Mouse (Mus musculus) cerebellum, adult 2 months (tissue): ENCODE measurements around the gene Acy3. TPM values are rescaled to one million over a fixed set of nuclear protein-coding genes. Genes with fewer than 3 reads are reported as not detected.

Experiments
- DNase-seq, 2 experiments: peaks; one replicate each; pipeline ENCODE4 v3.0.0; 2021
- H3K27ac ChIP-seq: fragments of 200-500 bp; 2 replicates; pipeline ENCODE4 v1.5.1; 2012; ENCODE audit warnings: low read length, control low read depth, inconsistent platforms; ENCODE audit not compliant: insufficient read depth
- H3K27me3 ChIP-seq: fragments of 200-500 bp; 2 replicates; pipeline ENCODE4 v1.6.1; 2012; ENCODE audit warnings: inconsistent platforms, mild to moderate bottlenecking, low read length, moderate library complexity; ENCODE audit not compliant: control insufficient read depth, insufficient read depth
- H3K4me1 ChIP-seq: fragments of 200-500 bp; 2 replicates; pipeline ENCODE4 v1.6.1; 2011; ENCODE audit warnings: low read length; ENCODE audit not compliant: control insufficient read depth, insufficient read depth
- H3K4me3 ChIP-seq: fragments of 200-500 bp; replicated peaks from 2 replicates; pipeline ENCODE3; 2011; ENCODE audit warnings: mild to moderate bottlenecking, low read depth, low read length, control low read depth; ENCODE audit not compliant: insufficient read depth
- CTCF ChIP-seq: fragments of 200-500 bp; IDR thresholded peaks from 2 replicates; pipeline ENCODE4 v1.5.1; 2011; ENCODE audit warnings: low read depth, mild to moderate bottlenecking, control low read depth, low read length, moderate library complexity, borderline replicate concordance; ENCODE audit not compliant: insufficient read depth
- POLR2A ChIP-seq: fragments of 200-500 bp; IDR thresholded peaks from 2 replicates; pipeline ENCODE4 v1.6.1; 2011; ENCODE audit warnings: low read length, control low read depth, borderline replicate concordance; ENCODE audit not compliant: insufficient read depth
- WGBS: fragments of 180-500 bp; shearing (Covaris S2); methylation state at CpG from one replicate; pipeline ENCODE4 v1.1.7; 2018; 5-methylcytosine and 5-hydroxymethylcytosine counted together
- polyA plus RNA-seq: library from polyadenylated mRNA; depleted of rRNA; stranded (reverse); fragments of >200 nt; gene quantifications from 2 replicates; pipeline ENCODE4 v1.2.3, GENCODE M21; 2012

Acy3 gene
- polyA plus RNA-seq, 1 experiment: 10.8 TPM

GRCm38 (mm10) chr19:3983527-3984200, 2.7 kb upstream of the Acy3 start:
- WGBS: 61% methylated on average over 9 of the region's 9 CpGs
- H3K4me1 ChIP-seq: peaks cover 13% of the 10 kb centered on the region
- H3K27me3 ChIP-seq: no peaks in the 10 kb centered on the region
- peak overlapping the region; percentile 37; the same call in 1 of the 2 replicates for H3K27ac ChIP-seq
- H3K4me3 ChIP-seq: no peak overlapping the region
- TF ChIP-seq POLR2A: no peak
- no peak for TF ChIP-seq CTCF
- DNase-seq: no peak

GRCm38 (mm10) chr19:3985261-3985681, 1.1 kb upstream of the Acy3 start:
- DNase-seq: no peak
- TF ChIP-seq POLR2A: no peak
- TF ChIP-seq CTCF: no peak
- no peak overlapping the region for H3K4me3 ChIP-seq
- peaks cover 13% of the 10 kb centered on the region for H3K4me1 ChIP-seq
- 37% methylated on average over 8 of the region's 8 CpGs for WGBS
- H3K27ac ChIP-seq: no peak overlapping the region
- no peaks in the 10 kb centered on the region for H3K27me3 ChIP-seq

GRCm38 (mm10) chr19:3988066-3988465, 1.7 kb downstream of the Acy3 start:
- no peak for DNase-seq
- Histone ChIP-seq H3K27ac (no peak overlapping the region), H3K27me3 (no peaks in the 10 kb centered on the region), H3K4me3 (no peak overlapping the region), H3K4me1 (peaks cover 13% of the 10 kb centered on the region)
- TF ChIP-seq POLR2A (no peak), CTCF (no peak)
- 87% methylated on average over 14 of the region's 14 CpGs for WGBS

GRCm38 (mm10) chr19:3988750-3989149, 2.4 kb downstream of the Acy3 start:
- no peak for DNase-seq

GRCm38 (mm10) chr19:3990804-3991203, 4.4 kb downstream of the Acy3 start:
- 59% methylated on average over 6 of the region's 6 CpGs for WGBS
- H3K4me1 ChIP-seq: no peaks in the 10 kb centered on the region
- TF ChIP-seq CTCF (no peak), POLR2A (no peak)
- H3K27ac ChIP-seq: no peak overlapping the region
- no peak for DNase-seq
- no peaks in the 10 kb centered on the region for H3K27me3 ChIP-seq
- H3K4me3 ChIP-seq: no peak overlapping the region

More at GRCm38 (mm10) chr19:3988750-3989149, 2.4 kb downstream of the Acy3 start:
- TF ChIP-seq POLR2A: no peak
- TF ChIP-seq CTCF: no peak
- Histone ChIP-seq H3K4me1 (peaks cover 13% of the 10 kb centered on the region), H3K4me3 (no peak overlapping the region), H3K27me3 (no peaks in the 10 kb centered on the region), H3K27ac (no peak overlapping the region)
- WGBS: 87% methylated on average over 4 of the region's 4 CpGs

GRCm38 (mm10) chr19:3991562-3991961, 5.2 kb downstream of the Acy3 start:
- 87% methylated on average over 3 of the region's 3 CpGs for WGBS
- H3K27me3 ChIP-seq: no peaks in the 10 kb centered on the region
- DNase-seq: no peak
- H3K4me3 ChIP-seq: no peak overlapping the region
- no peaks in the 10 kb centered on the region for H3K4me1 ChIP-seq
- TF ChIP-seq POLR2A: no peak
- no peak for TF ChIP-seq CTCF
- no peak overlapping the region for H3K27ac ChIP-seq

- no peaks in the 10 kb centered on the region for H3K4me1 ChIP-seq
- H3K27me3 ChIP-seq: no peaks in the 10 kb centered on the region
- DNase-seq: no peak
- WGBS: 83% methylated on average over 3 of the region's 3 CpGs
- H3K27ac ChIP-seq: no peak overlapping the region
- no peak for TF ChIP-seq POLR2A
- no peak for TF ChIP-seq CTCF
- no peak overlapping the region for H3K4me3 ChIP-seq
Observed at GRCm38 (mm10) chr19:3991966-3992365, 5.6 kb downstream of the Acy3 start.

- Histone ChIP-seq H3K4me1 (no peaks in the 10 kb centered on the region), H3K27ac (no peak within 1 kb of the TSS), H3K27me3 (no peaks in the 10 kb centered on the region), H3K4me3 (no peak within 1 kb of the TSS)
- 45% methylated on average over 5 of the region's 5 CpGs for WGBS
- no peak for DNase-seq
- TF ChIP-seq CTCF: no peak
- TF ChIP-seq POLR2A: no peak
Observed at GRCm38 (mm10) chr19:3992416-3992815, 6.0 kb downstream of the Acy3 start, which contains the start of gene Tbx10. Tbx10 (plus strand) TSS chr19:3992752.
